10 mouse cellular contexts compared by ENCODE assay signal in genomic region chr2:164441731-164442130, GRCm38 (mm10). TPM values are rescaled to one million over a fixed set of nuclear protein-coding genes. Genes with fewer than 3 reads are reported as not detected.
DNase-seq lines count a peak whose midpoint lies in the region; ATAC-seq and TF ChIP-seq lines count a peak whose summit lies in the region.
"Had no signal": no experiment of that assay in that cellular context is flagged by ENCODE, and none has a peak within 500 bp of the region (broad histone marks: within the 10 kb centered on the region; RNA-seq: fewer than 3 reads in every experiment).

No protein-coding gene starts in this region.

- WGBS in kidney, embryonic 15.5 days: 27% methylated on average over 7 of the region's 7 CpGs
- WGBS in embryonic facial prominence, embryonic 11.5 days: 30% methylated on average over 7 of the region's 7 CpGs
- 20% methylated on average over 7 of the region's 7 CpGs for WGBS in intestine, embryonic 16.5 days

- H3K4me3 ChIP-seq in kidney, embryonic 15.5 days (replicated peaks): peak overlapping the region; percentile 63
- peak overlapping the region; percentile 55 for H3K4me3 ChIP-seq in embryonic facial prominence, embryonic 11.5 days (ENCODE audit: low read depth, low read length)
- peak overlapping the region; percentile 76 for H3K4me3 ChIP-seq in intestine, embryonic 16.5 days (ENCODE audit: low read length)
- H3K4me3 ChIP-seq in myocyte: peak overlapping the region; percentile 96

- H3K79me2 ChIP-seq in myocyte (ENCODE audit: control insufficient read depth, insufficient read depth): peaks cover 58% of the 10 kb centered on the region

- H3ac ChIP-seq in myocyte (ENCODE audit: control insufficient read depth, insufficient read length): peak overlapping the region; percentile 33

- no peak for TF ChIP-seq POLR2A in myocyte (IDR thresholded peaks at IDR 0.05; ENCODE audit: insufficient read length, low read depth)

- peak overlapping the region; percentile 86 for H3K27ac ChIP-seq in kidney, embryonic 15.5 days
- H3K27ac ChIP-seq in embryonic facial prominence, embryonic 11.5 days (replicated peaks; ENCODE audit: low read depth, low read length): no peak overlapping the region
- H3K27ac ChIP-seq in intestine, embryonic 16.5 days (ENCODE audit: low read length): peak overlapping the region; percentile 83

- H3K9me3 ChIP-seq in kidney, embryonic 15.5 days (replicated peaks): no peaks in the 10 kb centered on the region
- H3K9me3 ChIP-seq in embryonic facial prominence, embryonic 11.5 days (replicated peaks; ENCODE audit: control insufficient read depth, low read length): no peaks in the 10 kb centered on the region
- H3K9me3 ChIP-seq in intestine, embryonic 16.5 days (ENCODE audit: control insufficient read depth, low read length): no peaks in the 10 kb centered on the region

- peak overlapping the region; percentile 72 for H3K9ac ChIP-seq in kidney, embryonic 15.5 days
- peak overlapping the region; percentile 70; the same call in 1 of the 2 replicates for H3K9ac ChIP-seq in embryonic facial prominence, embryonic 11.5 days (replicated peaks; ENCODE audit: low read length)
- peak overlapping the region; percentile 91 for H3K9ac ChIP-seq in intestine, embryonic 16.5 days (ENCODE audit: low read depth, low read length)

- peaks cover 4% of the 10 kb centered on the region; the same call in 1 of the 2 replicates for H3K27me3 ChIP-seq in kidney, embryonic 15.5 days
- H3K27me3 ChIP-seq in embryonic facial prominence, embryonic 11.5 days (ENCODE audit: control insufficient read depth, insufficient read depth, low read length): no peaks in the 10 kb centered on the region
- H3K27me3 ChIP-seq in intestine, embryonic 16.5 days (replicated peaks; ENCODE audit: control insufficient read depth, insufficient read depth, low read length): no peaks in the 10 kb centered on the region
- no peaks in the 10 kb centered on the region for H3K27me3 ChIP-seq in myocyte (ENCODE audit: control insufficient read depth, insufficient read depth, insufficient read length)

- no peak for ATAC-seq in kidney, embryonic 15.5 days (replicated peaks; ENCODE audit: low FRiP score)
- ATAC-seq in embryonic facial prominence, embryonic 11.5 days (replicated peaks; ENCODE audit: insufficient number of reproducible peaks, low FRiP score, low TSS enrichment, low read depth): no peak
- no peak for ATAC-seq in intestine, embryonic 16.5 days
- no peak for ATAC-seq in erythroid progenitor cell, adult 5-6 weeks (replicated peaks; ENCODE audit: low FRiP score, poor library complexity, severe bottlenecking)

- H3K4me1 ChIP-seq in kidney, embryonic 15.5 days: peaks cover 67% of the 10 kb centered on the region
- H3K4me1 ChIP-seq in embryonic facial prominence, embryonic 11.5 days (ENCODE audit: control insufficient read depth, insufficient read depth, low read length): no peaks in the 10 kb centered on the region; the same call in 1 of the 2 replicates
- H3K4me1 ChIP-seq in intestine, embryonic 16.5 days (ENCODE audit: control insufficient read depth, insufficient read depth, low read length): peaks cover 21% of the 10 kb centered on the region

- no peaks in the 10 kb centered on the region for H3K36me3 ChIP-seq in kidney, embryonic 15.5 days
- no peaks in the 10 kb centered on the region for H3K36me3 ChIP-seq in embryonic facial prominence, embryonic 11.5 days (replicated peaks; ENCODE audit: control insufficient read depth, insufficient read depth, low read depth, low read length)
- H3K36me3 ChIP-seq in intestine, embryonic 16.5 days (ENCODE audit: control insufficient read depth, insufficient read depth, low read length): no peaks in the 10 kb centered on the region
- no peaks in the 10 kb centered on the region for H3K36me3 ChIP-seq in myocyte (ENCODE audit: control insufficient read depth, insufficient read depth)

- DNase-seq in kidney, postnatal 25 days: no peak
- no peak for DNase-seq in embryonic facial prominence, embryonic 11.5 days (ENCODE audit: low spot score)
- DNase-seq in urinary bladder, postnatal 25 days (ENCODE audit: low spot score): no peak
- no peak for DNase-seq in frontal cortex, postnatal 14 days (ENCODE audit: low spot score in 2 of 2)
- DNase-seq: right cerebral cortex, postnatal 25 days had no signal

- H3K4me2 ChIP-seq in kidney, embryonic 15.5 days: peak overlapping the region; percentile 78
- peak overlapping the region; percentile 84 for H3K4me2 ChIP-seq in embryonic facial prominence, embryonic 11.5 days (ENCODE audit: low read depth, low read length)
- peak overlapping the region; percentile 84 for H3K4me2 ChIP-seq in intestine, embryonic 16.5 days (ENCODE audit: low read depth, low read length)
- H3K4me2 ChIP-seq in myocyte (ENCODE audit: low read depth): peak overlapping the region; percentile 82

TF ChIP-seq in myocyte, 11 proteins besides CTCF, POLR2A, EP300 and RAD21:
- no peak for TF ChIP-seq E2F4 (IDR thresholded peaks at IDR 0.05; ENCODE audit: insufficient read depth)
- TF ChIP-seq CEBPB (IDR thresholded peaks at IDR 0.05; ENCODE audit: insufficient read depth, poor library complexity, severe bottlenecking): no peak
- TF ChIP-seq MAX (IDR thresholded peaks at IDR 0.05; ENCODE audit: low read depth): no peak
- no peak for TF ChIP-seq POLR2AphosphoS2 (IDR thresholded peaks at IDR 0.05; ENCODE audit: insufficient read length, low read depth)
- no peak for TF ChIP-seq SRF (IDR thresholded peaks at IDR 0.05; ENCODE audit: control insufficient read depth, insufficient read length, low read depth)
- no peak for TF ChIP-seq USF1 (IDR thresholded peaks at IDR 0.05; ENCODE audit: low read depth)
- no peak for TF ChIP-seq TCF12 (IDR thresholded peaks at IDR 0.05; ENCODE audit: insufficient read depth, poor library complexity, severe bottlenecking)
- no peak for TF ChIP-seq MYOD1 (IDR thresholded peaks at IDR 0.05; ENCODE audit: control insufficient read depth in 1 of 3, insufficient read length in 2 of 3, low read depth in 2 of 3)
- no peak for TF ChIP-seq TCF3 (IDR thresholded peaks at IDR 0.05; ENCODE audit: insufficient read length, low read depth)
- TF ChIP-seq MYOG (IDR thresholded peaks at IDR 0.05; ENCODE audit: control insufficient read depth in 1 of 3, insufficient read depth in 1 of 3, insufficient read length in 2 of 3, low read depth in 2 of 3): no peak
- no peak for TF ChIP-seq REST (IDR thresholded peaks at IDR 0.05; ENCODE audit: insufficient read depth, insufficient read length)

RNA-seq across cellular contexts. Expression of gene Sdc4, which starts 2.0 kb away (rescaled TPM):
- 149 and 161 TPM in 2 replicates for polyA plus RNA-seq in kidney, embryonic 15.5 days (2015; fragmentation: Nextera tagmentation; extraction: Ambion mirVana)
- polyA plus RNA-seq in embryonic facial prominence, embryonic 11.5 days (2014; fragmentation: Nextera tagmentation; extraction: Ambion mirVana): 19.2 and 24.1 TPM in 2 replicates
- polyA plus RNA-seq in intestine, embryonic 16.5 days (2015; fragmentation: Nextera tagmentation; extraction: Ambion mirVana): 130 and 138 TPM in 2 replicates
- polyA plus RNA-seq in myocyte (2012; fragmentation: generic; extraction: Trizol): 52.4 TPM
- 2.5 and 7.2 TPM in 2 replicates for total RNA-seq in erythroid progenitor cell, adult 5-6 weeks (2015; ENCODE audit: low replicate concordance)
- total RNA-seq in erythroid progenitor cell, adult 5-6 weeks (2017; ENCODE audit: low replicate concordance): 5.7 and 7.2 TPM in 2 replicates

RNA-seq across cellular contexts. Expression of gene Sys1, which starts 15.0 kb away (rescaled TPM):
- 59.2 and 64.2 TPM in 2 replicates for polyA plus RNA-seq in kidney, embryonic 15.5 days (2015; fragmentation: Nextera tagmentation; extraction: Ambion mirVana)
- 53.3 and 58.3 TPM in 2 replicates for polyA plus RNA-seq in embryonic facial prominence, embryonic 11.5 days (2014; fragmentation: Nextera tagmentation; extraction: Ambion mirVana)
- polyA plus RNA-seq in intestine, embryonic 16.5 days (2015; fragmentation: Nextera tagmentation; extraction: Ambion mirVana): 54.0 and 56.4 TPM in 2 replicates
- polyA plus RNA-seq in myocyte (2012; fragmentation: generic; extraction: Trizol): 47.6 TPM
- 8.8 and 10.8 TPM in 2 replicates for total RNA-seq in erythroid progenitor cell, adult 5-6 weeks (2015; ENCODE audit: low replicate concordance)
- 3.1 and 5.3 TPM in 2 replicates for total RNA-seq in erythroid progenitor cell, adult 5-6 weeks (2017; ENCODE audit: low replicate concordance)

RNA-seq across cellular contexts. Expression of gene Gm20458, which starts 19.0 kb away (rescaled TPM):
- 7.7 and 8.3 TPM in 2 replicates for polyA plus RNA-seq in kidney, embryonic 15.5 days (2015; fragmentation: Nextera tagmentation; extraction: Ambion mirVana)
- polyA plus RNA-seq in embryonic facial prominence, embryonic 11.5 days (2014; fragmentation: Nextera tagmentation; extraction: Ambion mirVana): 2.6 and 4.3 TPM in 2 replicates
- 9.8 and 11.9 TPM in 2 replicates for polyA plus RNA-seq in intestine, embryonic 16.5 days (2015; fragmentation: Nextera tagmentation; extraction: Ambion mirVana)
- 31.6 TPM for polyA plus RNA-seq in myocyte (2012; fragmentation: generic; extraction: Trizol)
- not detected in 2 replicates for total RNA-seq in erythroid progenitor cell, adult 5-6 weeks (2015; ENCODE audit: low replicate concordance)
- total RNA-seq in erythroid progenitor cell, adult 5-6 weeks (2017; ENCODE audit: low replicate concordance): not detected in 2 replicates
- total RNA-seq: hematopoietic stem cell, adult 5-6 weeks had no signal

RNA-seq across cellular contexts. Expression of gene Trp53tg5, which starts 31.8 kb away (rescaled TPM):
- not detected in 2 replicates for polyA plus RNA-seq in kidney, embryonic 15.5 days (2015; fragmentation: Nextera tagmentation; extraction: Ambion mirVana)
- not detected in 2 replicates for polyA plus RNA-seq in embryonic facial prominence, embryonic 11.5 days (2014; fragmentation: Nextera tagmentation; extraction: Ambion mirVana)
- not detected in 2 replicates for polyA plus RNA-seq in intestine, embryonic 16.5 days (2015; fragmentation: Nextera tagmentation; extraction: Ambion mirVana)
- polyA plus RNA-seq in myocyte (2012; fragmentation: generic; extraction: Trizol): not detected
- total RNA-seq in erythroid progenitor cell, adult 5-6 weeks (2015; ENCODE audit: low replicate concordance): not detected in 2 replicates
- total RNA-seq in erythroid progenitor cell, adult 5-6 weeks (2017; ENCODE audit: low replicate concordance): not detected in 2 replicates
- total RNA-seq: hematopoietic stem cell, adult 5-6 weeks had no signal

RNA-seq across cellular contexts. Expression of gene Matn4, which starts 36.8 kb away (rescaled TPM):
- 1.1 and 2.4 TPM in 2 replicates for polyA plus RNA-seq in kidney, embryonic 15.5 days (2015; fragmentation: Nextera tagmentation; extraction: Ambion mirVana)
- 1.2 and 1.3 TPM in 2 replicates for polyA plus RNA-seq in embryonic facial prominence, embryonic 11.5 days (2014; fragmentation: Nextera tagmentation; extraction: Ambion mirVana)
- polyA plus RNA-seq in intestine, embryonic 16.5 days (2015; fragmentation: Nextera tagmentation; extraction: Ambion mirVana): 8.3 and 9.0 TPM in 2 replicates
- 0.01 TPM for polyA plus RNA-seq in myocyte (2012; fragmentation: generic; extraction: Trizol)
- not detected in 2 replicates for total RNA-seq in erythroid progenitor cell, adult 5-6 weeks (2015; ENCODE audit: low replicate concordance)
- total RNA-seq in erythroid progenitor cell, adult 5-6 weeks (2017; ENCODE audit: low replicate concordance): not detected in 2 replicates
- total RNA-seq: hematopoietic stem cell, adult 5-6 weeks had no signal
